Comparison of ENCODE assay signal across 8 mouse cellular contexts in genomic region chr11:79039488-79039887, GRCm38 (mm10). TPM values are rescaled to one million over a fixed set of nuclear protein-coding genes. Genes with fewer than 3 reads are reported as not detected.
DNase-seq lines count a peak whose midpoint lies in the region; TF ChIP-seq lines count a peak whose summit lies in the region.

No protein-coding gene starts in this region.

- H3K27ac ChIP-seq in small intestine, adult 2 months (ENCODE audit: insufficient read depth, low read depth, low read length), result peak overlapping the region; percentile 33; the same call in 1 of the 2 replicates

- 68% methylated on average over 2 of the region's 2 CpGs for WGBS in small intestine, adult 2 months

- DNase-seq in cerebellum, adult 9-11 months, result peak; percentile 14
- DNase-seq in cerebellum, adult 8-10 months, result no peak
- peak; percentile 93 for DNase-seq in ovary, adult 18-20 months (ENCODE audit: low spot score)
- DNase-seq in ovary, postnatal 10 days (ENCODE audit: low spot score), result no peak
- DNase-seq in heart, postnatal 36 days, result peak; percentile 65 to 67
- DNase-seq in thymus, postnatal 10 days (ENCODE audit: low spot score in 2 of 2), result no peak
- DNase-seq in urinary bladder, postnatal 25 days (ENCODE audit: low spot score), result no peak

- H3K4me1 ChIP-seq in small intestine, adult 2 months (ENCODE audit: control insufficient read depth, insufficient read depth, insufficient read length, low read length), result no peaks in the 10 kb centered on the region

- no peak overlapping the region for H3K4me3 ChIP-seq in small intestine, adult 2 months (ENCODE audit: low read depth, low read length)

- intact Hi-C loops in heart, postnatal 36 days (cut with DNase I), result no loop called here

- H3K27me3 ChIP-seq in small intestine, adult 2 months (ENCODE audit: control insufficient read depth, insufficient read depth, low read length), result no peaks in the 10 kb centered on the region

- peaks cover 79% of the 10 kb centered on the region for H3K36me3 ChIP-seq in small intestine, adult 2 months (ENCODE audit: control insufficient read depth, insufficient read depth, low read length)

- no peak for TF ChIP-seq POLR2A in small intestine, adult 2 months (IDR thresholded peaks at IDR 0.05; ENCODE audit: low read depth, low read length)

- no peak for TF ChIP-seq CTCF in small intestine, adult 2 months (IDR thresholded peaks at IDR 0.05; ENCODE audit: extremely low read depth, insufficient read length, insufficient replicate concordance, low read depth, low read length)

RNA-seq across cellular contexts. Expression of gene Lgals9, which starts 54.7 kb away (rescaled TPM):
- total RNA-seq in heart, postnatal 36 days (2021), result 10 to 100 TPM; 24.7 to 32.5 TPM
- 263 and 686 TPM in 2 replicates for polyA plus RNA-seq in small intestine, adult 2 months (2012; rRNA removed)

Comparison
In these comparisons a context has a peak if more than half of its experiments do, and no peak if none do; other contexts are left out.
1. DNase-seq: peak in cerebellum, adult 9-11 months (single experiment), ovary, adult 18-20 months (single experiment) and heart, postnatal 36 days (2 of 2); none in cerebellum, adult 8-10 months (single experiment), ovary, postnatal 10 days (single experiment), thymus, postnatal 10 days (0 of 2) and urinary bladder, postnatal 25 days (single experiment).